Mouse (Mus musculus) neural tube, embryonic 11.5 days (tissue): Measurements from ENCODE around the gene Uba52. TPM values are rescaled to one million over a fixed set of nuclear protein-coding genes. Genes with fewer than 3 reads are reported as not detected.

ENCODE experiments used
- ATAC-seq: fragments of 200-750 bp; cut with Nextera tagmentation; 2 replicates; pipeline ENCODE4 v1.8.0; 2017; ENCODE audit warnings: moderate number of reproducible peaks, mild to moderate bottlenecking, moderate TSS enrichment, moderate library complexity; ENCODE audit not compliant: insufficient read depth, low FRiP score, low TSS enrichment
- DNase-seq: peaks from one replicate; pipeline ENCODE4 v3.0.0-alpha.2; 2015; ENCODE audit warnings: low spot score
- H3K27ac ChIP-seq: fragments of 300-500 bp; sonication (generic); 2 replicates; pipeline ENCODE4 v1.5.1; 2014; ENCODE audit warnings: low read depth, mild to moderate bottlenecking, low read length
- H3K27me3 ChIP-seq: fragments of 300-500 bp; sonication (generic); 2 replicates; pipeline ENCODE4 v1.6.1; 2014; ENCODE audit warnings: mild to moderate bottlenecking, low read length, mixed read lengths; ENCODE audit not compliant: control insufficient read depth, insufficient read depth
- H3K36me3 ChIP-seq: fragments of 300-500 bp; sonication (generic); 2 replicates; pipeline ENCODE4 v1.6.1; 2014; ENCODE audit warnings: mild to moderate bottlenecking, low read length, moderate library complexity, mixed read lengths; ENCODE audit not compliant: control insufficient read depth, insufficient read depth
- H3K4me1 ChIP-seq: fragments of 300-500 bp; sonication (generic); 2 replicates; pipeline ENCODE4 v1.6.1; 2014; ENCODE audit warnings: low read length, mixed read lengths; ENCODE audit not compliant: control insufficient read depth, insufficient read depth
- H3K4me2 ChIP-seq: fragments of 300-500 bp; sonication (generic); 2 replicates; pipeline ENCODE4 v1.6.1; 2014; ENCODE audit warnings: low read depth, mild to moderate bottlenecking, moderate library complexity
- H3K4me3 ChIP-seq: fragments of 300-500 bp; sonication (generic); 2 replicates; pipeline ENCODE4 v1.5.1; 2014; ENCODE audit warnings: low read depth, low read length
- H3K9ac ChIP-seq: fragments of 300-500 bp; sonication (generic); 2 replicates; pipeline ENCODE4 v1.6.1; 2014; ENCODE audit warnings: mild to moderate bottlenecking, low read length
- H3K9me3 ChIP-seq: fragments of 300-500 bp; sonication (generic); 2 replicates; pipeline ENCODE4 v1.6.1; 2016; ENCODE audit warnings: low read length; ENCODE audit not compliant: control insufficient read depth
- WGBS: fragments of 180-500 bp; shearing (Covaris S2); extraction: QIAGEN DNeasy Blood & Tissue Kit; methylation state at CpG from one replicate; pipeline ENCODE4 v1.1.7; 2014; 5-methylcytosine and 5-hydroxymethylcytosine counted together
- polyA plus RNA-seq: library from polyadenylated mRNA; unstranded; fragments of >200 nt; fragmentation: Nextera tagmentation; extraction: Ambion mirVana; gene quantifications from 2 replicates; pipeline ENCODE4 v1.2.1, GENCODE M21; 2014

The Uba52 gene
- polyA plus RNA-seq, 1 experiment from 2014 or later, result 809 TPM

- Histone ChIP-seq H3K9me3 (no peaks in the 10 kb centered on the region), H3K4me3 (no peak overlapping the region), H3K9ac (no peak overlapping the region), H3K27ac (no peak overlapping the region), H3K36me3 (peaks cover 10% of the 10 kb centered on the region), H3K4me2 (no peak overlapping the region), H3K27me3 (peaks cover 44% of the 10 kb centered on the region), H3K4me1 (peaks cover 20% of the 10 kb centered on the region)
- no peak for DNase-seq
- no peak for ATAC-seq
- WGBS, result 51% methylated on average over 16 of the region's 16 CpGs
Measured at GRCm38 (mm10) chr8:70504291-70504716, 6.3 kb downstream of the Uba52 start.

GRCm38 (mm10) chr8:70503062-70503750 is 7.4 kb downstream of the Uba52 start:
- 11% methylated on average over 46 of the region's 46 CpGs for WGBS
- Histone ChIP-seq H3K9ac (no peak overlapping the region), H3K4me1 (peaks cover 11% of the 10 kb centered on the region), H3K9me3 (no peaks in the 10 kb centered on the region), H3K4me2 (no peak overlapping the region), H3K27me3 (peaks cover 55% of the 10 kb centered on the region), H3K4me3 (0 out of 2 replicates have a peak overlapping the region, but pooled peaks have one; percentile 6), H3K27ac (no peak overlapping the region), H3K36me3 (peaks cover 10% of the 10 kb centered on the region)
- DNase-seq, result peak; percentile 84
- ATAC-seq, result no peak

- H3K9ac ChIP-seq, result no peak overlapping the region
- H3K27me3 ChIP-seq, result peaks cover 59% of the 10 kb centered on the region
- ATAC-seq, result no peak
- H3K4me3 ChIP-seq, result no peak overlapping the region
- WGBS, result 29% methylated on average over 12 of the region's 12 CpGs
- H3K27ac ChIP-seq, result no peak overlapping the region
- H3K9me3 ChIP-seq, result no peaks in the 10 kb centered on the region
- no peak for DNase-seq
- no peak overlapping the region for H3K4me2 ChIP-seq
- peaks cover 11% of the 10 kb centered on the region for H3K4me1 ChIP-seq
- H3K36me3 ChIP-seq, result peaks cover 5% of the 10 kb centered on the region
Measured at GRCm38 (mm10) chr8:70502540-70502939, 8.1 kb downstream of the Uba52 start.

- H3K4me1 ChIP-seq, result peaks cover 11% of the 10 kb centered on the region
Measured at GRCm38 (mm10) chr8:70501820-70502529, 8.6 kb downstream of the Uba52 start.

GRCm38 (mm10) chr8:70500386-70501301 is 10.0 kb downstream of the Uba52 start:
- 8% methylated on average over 39 of the region's 39 CpGs for WGBS
- DNase-seq, result no peak
- Histone ChIP-seq H3K4me2 (no peak overlapping the region), H3K36me3 (0 out of 2 replicates have a peak, but pooled peaks cover 2% of the 10 kb centered on the region), H3K9ac (no peak overlapping the region), H3K27ac (no peak overlapping the region), H3K9me3 (no peaks in the 10 kb centered on the region), H3K27me3 (peaks cover 78% of the 10 kb centered on the region), H3K4me3 (no peak overlapping the region), H3K4me1 (peaks cover 9% of the 10 kb centered on the region)
- ATAC-seq, result no peak

More at GRCm38 (mm10) chr8:70501820-70502529, 8.6 kb downstream of the Uba52 start:
- Histone ChIP-seq H3K27me3 (peaks cover 65% of the 10 kb centered on the region), H3K36me3 (0 out of 2 replicates have a peak, but pooled peaks cover 2% of the 10 kb centered on the region), H3K9ac (no peak overlapping the region), H3K9me3 (no peaks in the 10 kb centered on the region), H3K4me2 (no peak overlapping the region), H3K4me3 (no peak overlapping the region), H3K27ac (no peak overlapping the region)
- no peak for DNase-seq
- ATAC-seq, result no peak
- 7% methylated on average over 23 of the region's 23 CpGs for WGBS

GRCm38 (mm10) chr8:70495771-70496062 is 14.9 kb downstream of the Uba52 start:
- H3K36me3 ChIP-seq, result no peaks in the 10 kb centered on the region
- peaks cover 16% of the 10 kb centered on the region for H3K4me1 ChIP-seq
- DNase-seq (no peak), ATAC-seq (no peak)
- H3K9ac ChIP-seq, result no peak overlapping the region; the same call in 1 of the 2 replicates
- peaks cover 97% of the 10 kb centered on the region for H3K27me3 ChIP-seq
- H3K27ac ChIP-seq, result no peak overlapping the region
- WGBS, result 4% methylated on average over 12 of the region's 12 CpGs
- H3K4me3 ChIP-seq, result peak overlapping the region; percentile 12; the same call in 1 of the 2 replicates
- no peak overlapping the region for H3K4me2 ChIP-seq
- no peaks in the 10 kb centered on the region for H3K9me3 ChIP-seq

- no peak overlapping the region for H3K4me2 ChIP-seq
- peaks cover 97% of the 10 kb centered on the region for H3K27me3 ChIP-seq
- H3K36me3 ChIP-seq, result no peaks in the 10 kb centered on the region
- H3K9ac ChIP-seq, result no peak overlapping the region; the same call in 1 of the 2 replicates
- ATAC-seq (no peak), DNase-seq (no peak)
- peak overlapping the region; percentile 12; the same call in 1 of the 2 replicates for H3K4me3 ChIP-seq
- H3K9me3 ChIP-seq, result no peaks in the 10 kb centered on the region
- H3K27ac ChIP-seq, result no peak overlapping the region
- peaks cover 16% of the 10 kb centered on the region for H3K4me1 ChIP-seq
- WGBS, result 2% methylated on average over 20 of the region's 21 CpGs
Measured at GRCm38 (mm10) chr8:70495001-70495770, 15.4 kb downstream of the Uba52 start.

GRCm38 (mm10) chr8:70494416-70494945 is 16.1 kb downstream of the Uba52 start:
- Histone ChIP-seq H3K4me3 (no peak overlapping the region), H3K4me1 (peaks cover 21% of the 10 kb centered on the region)
- WGBS, result 2% methylated on average over 28 of the region's 28 CpGs

More at GRCm38 (mm10) chr8:70494416-70494945, 16.1 kb downstream of the Uba52 start:
- H3K9ac ChIP-seq, result no peak overlapping the region
- peaks cover 97% of the 10 kb centered on the region for H3K27me3 ChIP-seq
- H3K9me3 ChIP-seq, result no peaks in the 10 kb centered on the region
- no peaks in the 10 kb centered on the region for H3K36me3 ChIP-seq
- H3K4me2 ChIP-seq, result no peak overlapping the region; the same call in 1 of the 2 replicates
- DNase-seq (no peak), ATAC-seq (no peak)
- no peak overlapping the region for H3K27ac ChIP-seq
